Mouse (Mus musculus) testis, adult 2 months (tissue): ENCODE measurements around the gene Trappc2.

Source experiments
- CTCF ChIP-seq: fragments of 200-500 bp; IDR thresholded peaks from 2 replicates; pipeline ENCODE4 v1.5.1; 2012; ENCODE audit warnings: low read depth, mild to moderate bottlenecking, inconsistent platforms, low read length, moderate library complexity; ENCODE audit not compliant: control insufficient read depth, insufficient read depth, insufficient replicate concordance
- POLR2A ChIP-seq: fragments of 200-500 bp; IDR thresholded peaks from 2 replicates; pipeline ENCODE4 v1.6.1; 2012; ENCODE audit warnings: low read depth, mild to moderate bottlenecking, inconsistent platforms, low read length, moderate library complexity; ENCODE audit not compliant: control insufficient read depth

DNA sequence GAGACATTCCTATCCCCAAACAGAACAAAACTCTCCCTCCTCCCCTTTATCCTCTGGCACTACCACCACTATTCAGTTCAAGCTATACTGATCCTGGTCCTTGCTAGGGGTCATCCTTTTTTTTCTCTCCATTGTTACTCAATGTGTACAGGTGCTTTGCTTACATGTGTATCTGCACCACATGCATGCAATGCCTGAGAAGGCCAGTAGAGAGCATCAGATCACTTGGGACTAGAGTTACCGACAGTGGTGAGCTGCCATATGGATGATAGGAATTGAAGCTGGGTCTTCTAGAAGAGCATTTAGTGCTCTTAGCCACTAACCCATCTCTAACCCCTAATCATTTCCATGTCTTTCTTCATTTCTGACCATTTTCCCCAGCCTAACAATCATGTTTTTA, 46.6 kb upstream of the Trappc2 start:
- TF ChIP-seq CTCF (no peak), POLR2A (no peak)
